Mouse (Mus musculus): ENCODE measurements around the gene Plppr3. TPM values are rescaled to one million over a fixed set of nuclear protein-coding genes. Genes with fewer than 3 reads are reported as not detected.

Plppr3 gene
- polyA plus RNA-seq, 1 experiment from 2014 or later = 38.8 TPM

- DNase-seq (ENCODE audit: low spot score) (peak; percentile 84), ATAC-seq (replicated peaks; ENCODE audit: low FRiP score, low TSS enrichment, low read depth) (peak; percentile 34)
- Histone ChIP-seq H3K27ac (ENCODE audit: low read depth) (peak overlapping the region; percentile 100), H3K4me2 (ENCODE audit: low read length) (peak overlapping the region; percentile 96), H3K4me1 (replicated peaks; ENCODE audit: control insufficient read depth, insufficient read depth, low read length) (peaks cover 46% of the 10 kb centered on the region), H3K27me3 (replicated peaks; ENCODE audit: control insufficient read depth, insufficient read depth, low read length) (no peaks in the 10 kb centered on the region), H3K9ac (ENCODE audit: low read length) (peak overlapping the region; percentile 100), H3K4me3 (ENCODE audit: low read depth, low read length) (peak overlapping the region; percentile 98), H3K36me3 (ENCODE audit: control insufficient read depth, insufficient read depth, low read length) (peaks cover 30% of the 10 kb centered on the region), H3K9me3 (ENCODE audit: control insufficient read depth, low read length) (no peaks in the 10 kb centered on the region)
- whole genome bisulfite sequencing = under 1% methylated on average over 82 of the region's 83 CpGs
These were observed 19.5 kb downstream of the Plppr3 start for GRCm38 (mm10) chr10:79854801-79855541.

GRCm38 (mm10) chr10:79853860-79854795 is 20.3 kb downstream of the Plppr3 start, which contains the start of gene Ptbp1:
Gene Ptbp1, plus strand, starts transcription at chr10:79854427.
- H3K9ac ChIP-seq (ENCODE audit: low read length) = peak within 1 kb of the TSS; percentile 100
- peak within 1 kb of the TSS; percentile 98 for H3K4me2 ChIP-seq (ENCODE audit: low read length)
- peak within 1 kb of the TSS; percentile 98 for H3K4me3 ChIP-seq (ENCODE audit: low read depth, low read length)
- peaks cover 46% of the 10 kb centered on the region for H3K4me1 ChIP-seq (replicated peaks; ENCODE audit: control insufficient read depth, insufficient read depth, low read length)
- peak; percentile 87 for ATAC-seq (replicated peaks; ENCODE audit: low FRiP score, low TSS enrichment, low read depth)
- no peaks in the 10 kb centered on the region for H3K27me3 ChIP-seq (replicated peaks; ENCODE audit: control insufficient read depth, insufficient read depth, low read length)
- H3K36me3 ChIP-seq (ENCODE audit: control insufficient read depth, insufficient read depth, low read length) = peaks cover 22% of the 10 kb centered on the region
- peak within 1 kb of the TSS; percentile 100 for H3K27ac ChIP-seq (ENCODE audit: low read depth)
- DNase-seq (ENCODE audit: low spot score) = peak; percentile 98
- no peaks in the 10 kb centered on the region for H3K9me3 ChIP-seq (ENCODE audit: control insufficient read depth, low read length)
- under 1% methylated on average over 62 of the region's 75 CpGs for WGBS

GRCm38 (mm10) chr10:79853392-79853791 is 21.0 kb downstream of the Plppr3 start:
- Histone ChIP-seq H3K27ac (ENCODE audit: low read depth) (peak overlapping the region; percentile 100), H3K9ac (ENCODE audit: low read length) (peak overlapping the region; percentile 86), H3K4me3 (ENCODE audit: low read depth, low read length) (peak overlapping the region; percentile 98), H3K4me2 (ENCODE audit: low read length) (peak overlapping the region; percentile 98), H3K36me3 (ENCODE audit: control insufficient read depth, insufficient read depth, low read length) (peaks cover 16% of the 10 kb centered on the region), H3K4me1 (replicated peaks; ENCODE audit: control insufficient read depth, insufficient read depth, low read length) (peaks cover 41% of the 10 kb centered on the region), H3K27me3 (replicated peaks; ENCODE audit: control insufficient read depth, insufficient read depth, low read length) (no peaks in the 10 kb centered on the region), H3K9me3 (ENCODE audit: control insufficient read depth, low read length) (no peaks in the 10 kb centered on the region)
- WGBS = 0% methylated on average over 15 of the region's 15 CpGs
- DNase-seq (ENCODE audit: low spot score) = peak; percentile 97
- ATAC-seq (replicated peaks; ENCODE audit: low FRiP score, low TSS enrichment, low read depth) = peak; percentile 20; the same call in 1 of the 2 replicates

GRCm38 (mm10) chr10:79852827-79853226 is 21.6 kb downstream of the Plppr3 start:
- Histone ChIP-seq H3K9me3 (ENCODE audit: control insufficient read depth, low read length) (no peaks in the 10 kb centered on the region), H3K4me1 (replicated peaks; ENCODE audit: control insufficient read depth, insufficient read depth, low read length) (peaks cover 36% of the 10 kb centered on the region), H3K27ac (ENCODE audit: low read depth) (peak overlapping the region; percentile 100), H3K36me3 (ENCODE audit: control insufficient read depth, insufficient read depth, low read length) (peaks cover 12% of the 10 kb centered on the region), H3K27me3 (replicated peaks; ENCODE audit: control insufficient read depth, insufficient read depth, low read length) (no peaks in the 10 kb centered on the region), H3K4me3 (ENCODE audit: low read depth, low read length) (peak overlapping the region; percentile 98), H3K4me2 (ENCODE audit: low read length) (peak overlapping the region; percentile 98), H3K9ac (ENCODE audit: low read length) (peak overlapping the region; percentile 86)
- whole genome bisulfite sequencing = 26% methylated on average over 8 of the region's 8 CpGs
- ATAC-seq (replicated peaks; ENCODE audit: low FRiP score, low TSS enrichment, low read depth) (no peak), DNase-seq (ENCODE audit: low spot score) (no peak)

GRCm38 (mm10) chr10:79852107-79852789 is 22.2 kb downstream of the Plppr3 start:
- no peaks in the 10 kb centered on the region for H3K27me3 ChIP-seq (replicated peaks; ENCODE audit: control insufficient read depth, insufficient read depth, low read length)
- H3K4me2 ChIP-seq (ENCODE audit: low read length) = peak overlapping the region; percentile 98
- DNase-seq (ENCODE audit: low spot score) = no peak
- ATAC-seq (replicated peaks; ENCODE audit: low FRiP score, low TSS enrichment, low read depth) = no peak
- H3K4me1 ChIP-seq (replicated peaks; ENCODE audit: control insufficient read depth, insufficient read depth, low read length) = peaks cover 30% of the 10 kb centered on the region
- WGBS = 38% methylated on average over 9 of the region's 9 CpGs
- H3K4me3 ChIP-seq (ENCODE audit: low read depth, low read length) = peak overlapping the region; percentile 98
- no peaks in the 10 kb centered on the region for H3K9me3 ChIP-seq (ENCODE audit: control insufficient read depth, low read length)
- peak overlapping the region; percentile 100 for H3K27ac ChIP-seq (ENCODE audit: low read depth)
- peaks cover 8% of the 10 kb centered on the region for H3K36me3 ChIP-seq (ENCODE audit: control insufficient read depth, insufficient read depth, low read length)
- peak overlapping the region; percentile 86 for H3K9ac ChIP-seq (ENCODE audit: low read length)

- ATAC-seq (replicated peaks; ENCODE audit: low FRiP score, low TSS enrichment, low read depth) = no peak
- Histone ChIP-seq H3K27me3 (replicated peaks; ENCODE audit: control insufficient read depth, insufficient read depth, low read length) (no peaks in the 10 kb centered on the region), H3K9ac (ENCODE audit: low read length) (peak overlapping the region; percentile 86), H3K9me3 (ENCODE audit: control insufficient read depth, low read length) (no peaks in the 10 kb centered on the region), H3K27ac (ENCODE audit: low read depth) (peak overlapping the region; percentile 100), H3K36me3 (ENCODE audit: control insufficient read depth, insufficient read depth, low read length) (peaks cover 2% of the 10 kb centered on the region), H3K4me1 (replicated peaks; ENCODE audit: control insufficient read depth, insufficient read depth, low read length) (peaks cover 24% of the 10 kb centered on the region), H3K4me2 (ENCODE audit: low read length) (peak overlapping the region; percentile 98; the same call in 1 of the 2 replicates), H3K4me3 (ENCODE audit: low read depth, low read length) (no peak overlapping the region)
- 58% methylated on average over 3 of the region's 3 CpGs for WGBS
- no peak for DNase-seq (ENCODE audit: low spot score)
These were observed 22.8 kb downstream of the Plppr3 start for GRCm38 (mm10) chr10:79851653-79852052.

GRCm38 (mm10) chr10:79849941-79850628 is 24.3 kb downstream of the Plppr3 start:
- H3K4me1 ChIP-seq (replicated peaks; ENCODE audit: control insufficient read depth, insufficient read depth, low read length) = peaks cover 20% of the 10 kb centered on the region
- H3K9me3 ChIP-seq (ENCODE audit: control insufficient read depth, low read length) = no peaks in the 10 kb centered on the region
- 85% methylated on average over 8 of the region's 8 CpGs for WGBS
- no peaks in the 10 kb centered on the region for H3K27me3 ChIP-seq (replicated peaks; ENCODE audit: control insufficient read depth, insufficient read depth, low read length)
- DNase-seq (ENCODE audit: low spot score) = no peak
- no peaks in the 10 kb centered on the region for H3K36me3 ChIP-seq (ENCODE audit: control insufficient read depth, insufficient read depth, low read length)
- no peak overlapping the region for H3K4me3 ChIP-seq (ENCODE audit: low read depth, low read length)
- no peak overlapping the region for H3K9ac ChIP-seq (ENCODE audit: low read length)
- ATAC-seq (replicated peaks; ENCODE audit: low FRiP score, low TSS enrichment, low read depth) = no peak
- no peak overlapping the region; the same call in 1 of the 2 replicates for H3K27ac ChIP-seq (ENCODE audit: low read depth)
- H3K4me2 ChIP-seq (ENCODE audit: low read length) = no peak overlapping the region
